Mouse (Mus musculus) heart, postnatal 25 days (tissue): ENCODE data around the gene Dtd1. TPM values are rescaled to one million over a fixed set of nuclear protein-coding genes. Genes with fewer than 3 reads are reported as not detected.

ENCODE experiments used
- DNase-seq: peaks from one replicate; pipeline ENCODE4 v3.0.0; 2022; ENCODE audit warnings: low spot score
- intact Hi-C: fragments of 180-260 bp; cut with DNase I; formaldehyde crosslinking; loops from one replicate; pipeline ENCODE4 v1.15.1; 2025
- microRNA-seq: library from miRNA; unstranded; fragments of <30 nt; microRNA quantifications from one replicate; pipeline ENCODE4 v1.2.0, GENCODE M21; 2022
- total RNA-seq, 2 experiments: library from RNA; stranded (reverse); gene quantifications; 2 replicates each; pipeline ENCODE4 v1.2.3; 2021

Dtd1 gene
- total RNA-seq, 2 experiments from 2014 or later, result 10.9 to 11.2 TPM

- intact Hi-C loops, result no loop called here
- DNase-seq, result no peak
Measured at GRCm38 (mm10) chr2:144807766-144808754, 208.4 kb downstream of the Dtd1 start.

Small RNA genes within 50 kb of the gene (microRNA-seq; reads per million reads assigned to microRNA genes)
- not detected for gene Gm24823

Other genes with a start within 250 kb of the Dtd1 start
- gene Kat14, start 230.9 kb upstream of the Dtd1 start, total RNA-seq, result 10 to 100 TPM; 21.2 to 21.5 TPM
- gene Pet117, start 230.9 kb upstream of the Dtd1 start, total RNA-seq, result 1 to 10 TPM; 8.0 to 9.4 TPM
- 1 to 10 TPM in 1 of 2 experiments, under 1 TPM in 1; 0.70 to 2.1 TPM for gene Dzank1, start 72.5 kb upstream of the Dtd1 start, total RNA-seq
- gene Polr3f, start 72.2 kb upstream of the Dtd1 start, total RNA-seq, result 10 to 100 TPM; 10.6 to 10.8 TPM
- gene Rbbp9, start 49.0 kb upstream of the Dtd1 start, total RNA-seq, result 10 to 100 TPM; 10.4 to 12.1 TPM
- 10 to 100 TPM; 22.5 to 28.1 TPM for gene Sec23b, start 43.7 kb upstream of the Dtd1 start, total RNA-seq
- 10 to 100 TPM; 92.0 to 94.9 TPM for gene Smim26, start 5.8 kb upstream of the Dtd1 start, total RNA-seq
- not detected for gene Scp2d1, start 223.8 kb downstream of the Dtd1 start, total RNA-seq